8 mouse cellular contexts compared by ENCODE assay signal in the genomic region with DNA sequence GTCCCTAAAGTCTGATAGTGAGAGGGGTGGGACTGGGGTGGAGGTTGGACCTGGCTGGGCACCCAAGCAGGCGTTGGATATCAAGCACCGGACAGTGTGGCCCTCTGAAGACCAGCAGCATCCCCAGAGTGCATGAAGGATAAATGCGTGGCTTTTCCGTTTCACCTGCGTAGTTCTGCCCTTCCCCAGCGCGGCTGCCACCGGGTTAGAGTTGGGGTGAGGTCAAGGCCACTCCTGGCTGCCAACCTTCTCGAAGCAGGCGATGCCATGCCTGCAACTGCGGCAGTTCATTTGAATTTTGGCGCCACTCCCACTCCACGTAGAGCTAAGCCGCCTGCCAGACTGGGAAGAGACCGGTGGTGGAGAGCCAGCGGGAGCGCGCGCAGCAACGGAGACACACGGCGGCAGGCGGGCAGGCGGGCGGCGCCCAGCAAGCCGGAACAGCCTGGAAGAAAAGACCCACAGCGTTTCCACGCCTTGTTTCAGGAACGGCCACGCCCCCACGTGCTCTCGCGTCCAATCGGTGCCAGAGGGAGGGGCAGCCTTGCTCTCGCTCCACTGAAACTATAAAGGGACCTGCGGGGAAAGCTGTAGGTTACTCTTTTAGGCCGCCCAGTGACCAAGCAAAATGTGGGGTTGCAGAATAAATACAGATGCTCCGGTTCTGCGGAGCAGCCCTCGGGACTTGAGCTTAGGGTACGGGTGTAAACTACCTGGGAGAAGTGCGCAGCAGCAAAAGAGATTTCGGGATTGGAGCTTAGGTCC. TPM values are rescaled to one million over a fixed set of nuclear protein-coding genes. Genes with fewer than 3 reads are reported as not detected.
DNase-seq lines count a peak whose midpoint lies in the region; ATAC-seq lines count a peak whose summit lies in the region.
"Not testable (repeated sequence)": the region's sequence is repeated elsewhere in the genome, so short reads cannot be mapped to it uniquely, and the experiment has no call there.

No protein-coding gene starts in this region.

- intact Hi-C loops in left cerebral cortex, postnatal 4 days (cut with DNase I) = not testable (repeated sequence)

- peak; percentile 100 for ATAC-seq in erythroid progenitor cell, adult 5-6 weeks (replicated peaks; ENCODE audit: low FRiP score, poor library complexity, severe bottlenecking)
- peak; percentile 100 for ATAC-seq in megakaryocyte-erythroid progenitor cell, adult 5-6 weeks (replicated peaks; ENCODE audit: low FRiP score, low TSS enrichment, poor library complexity, severe bottlenecking)

- H3K9me3 ChIP-seq in heart, embryonic 10.5 days = not testable (repeated sequence)

- H3K4me3 ChIP-seq in heart, embryonic 10.5 days = peak overlapping the region; percentile 31; the same call in 1 of the 2 replicates

- H3K27ac ChIP-seq in heart, embryonic 10.5 days = not testable (repeated sequence)

- H3K36me3 ChIP-seq in heart, embryonic 10.5 days = not testable (repeated sequence)

- H3K27me3 ChIP-seq in heart, embryonic 10.5 days (ENCODE audit: insufficient read depth, poor library complexity, severe bottlenecking) = not testable (repeated sequence)

- 55% methylated on average over 43 of the region's 44 CpGs for WGBS in heart, embryonic 10.5 days

- peak; percentile 10 to 38 for DNase-seq in adrenal gland, postnatal 4 days (ENCODE audit: low spot score in 2 of 2)
- DNase-seq in heart, embryonic 10.5 days (ENCODE audit: low spot score) = peak; percentile 73
- DNase-seq in kidney, adult 8-10 months = peak; percentile 74 to 80
- DNase-seq in left cerebral cortex, postnatal 4 days = peak; percentile 88
- DNase-seq in right cerebral cortex, postnatal 14 days = peak; percentile 79
- peak; percentile 36 to 73 for DNase-seq in urinary bladder, postnatal 36 days (ENCODE audit: low spot score in 2 of 2)

- not testable (repeated sequence) for H3K4me1 ChIP-seq in heart, embryonic 10.5 days

RNA-seq across cellular contexts. Expression of a gene that starts 26.1 kb away (rescaled TPM):
- 1 to 10 TPM; 1.6 to 2.3 TPM for total RNA-seq in adrenal gland, postnatal 4 days (2021)
- total RNA-seq in erythroid progenitor cell, adult 5-6 weeks (2015; ENCODE audit: low replicate concordance) = not detected in 2 replicates
- total RNA-seq in erythroid progenitor cell, adult 5-6 weeks (2017; ENCODE audit: low replicate concordance) = not detected in 2 replicates
- polyA plus RNA-seq in heart, embryonic 10.5 days (2016; fragmentation: Nextera tagmentation; extraction: Ambion mirVana) = not detected in 2 replicates
- total RNA-seq in left cerebral cortex, postnatal 4 days (2021) = not detected
- total RNA-seq in megakaryocyte-erythroid progenitor cell, adult 5-6 weeks (2014; fragmentation: Nextera tagmentation) = not detected in 2 replicates
- total RNA-seq in megakaryocyte-erythroid progenitor cell, adult 5-6 weeks (2017) = not detected in 2 replicates

Comparison
In these comparisons a context has a peak if more than half of its experiments do, and no peak if none do; other contexts are left out.
1. DNase-seq: peak in every context shown above with its lines; median percentile 88 in left cerebral cortex, postnatal 4 days; 79 in right cerebral cortex, postnatal 14 days; 77 in kidney, adult 8-10 months; 73 in heart, embryonic 10.5 days; 54 in urinary bladder, postnatal 36 days; 24 in adrenal gland, postnatal 4 days.